Mouse (Mus musculus) MEL (cell line): Measurements from ENCODE around the gene Serinc3. TPM values are rescaled to one million over a fixed set of nuclear protein-coding genes. Genes with fewer than 3 reads are reported as not detected.

ENCODE experiments used
- DNase-seq: peaks from one replicate; pipeline ENCODE4 v3.0.0; 2011; ENCODE audit warnings: low read depth, low spot score
- H3K27ac ChIP-seq: 2 replicates; pipeline ENCODE4 v1.5.1; 2012; ENCODE audit warnings: low read depth, mild to moderate bottlenecking, control low read depth, low read length, moderate library complexity; ENCODE audit not compliant: control insufficient read depth
- H3K27me3 ChIP-seq, 2 experiments: fragments of 150-350 bp in 1 of 2; sonication (generic) in 1 of 2; 2 replicates each; pipeline ENCODE4 v1.6.1; 2012; ENCODE audit warnings: low read length in 2 of 2, mild to moderate bottlenecking in 2 of 2, improper control_type of control experiment in 1 of 2, moderate library complexity in 1 of 2; ENCODE audit not compliant: insufficient read depth in 2 of 2, control insufficient read depth in 1 of 2
- H3K36me3 ChIP-seq, 2 experiments: 2 replicates each; pipeline ENCODE4 v1.6.1; 2012 to 2014; ENCODE audit warnings: low read length in 2 of 2, improper control_type of control experiment in 1 of 2, inconsistent platforms in 1 of 2, mild to moderate bottlenecking in 1 of 2; ENCODE audit not compliant: insufficient read depth in 2 of 2, control insufficient read depth in 1 of 2
- H3K4me1 ChIP-seq, 2 experiments: fragments of 150-350 bp in 1 of 2; sonication (generic) in 1 of 2; 2 replicates each; pipeline ENCODE4 v1.6.1; 2012; ENCODE audit warnings: low read length in 2 of 2, improper control_type of control experiment in 1 of 2, mild to moderate bottlenecking in 1 of 2; ENCODE audit not compliant: insufficient read depth in 2 of 2, control insufficient read depth in 1 of 2
- H3K4me3 ChIP-seq, 2 experiments: fragments of 150-350 bp in 1 of 2; sonication (generic) in 1 of 2; 2 replicates each; pipeline ENCODE4 v1.5.1; 2012; ENCODE audit warnings: low read depth in 2 of 2, low read length in 2 of 2, mild to moderate bottlenecking in 2 of 2, moderate library complexity in 2 of 2, control low read depth in 1 of 2, improper control_type of control experiment in 1 of 2; ENCODE audit not compliant: control insufficient read depth in 1 of 2, insufficient read depth in 1 of 2
- H3K79me2 ChIP-seq: 2 replicates; pipeline ENCODE4 v1.6.1; 2012; ENCODE audit warnings: mild to moderate bottlenecking, low read length, moderate library complexity; ENCODE audit not compliant: control insufficient read depth, poor library complexity, insufficient read depth
- H3K9ac ChIP-seq: 2 replicates; pipeline ENCODE4 v1.6.1; 2012; ENCODE audit warnings: low read depth, mild to moderate bottlenecking, control low read depth, low read length, moderate library complexity; ENCODE audit not compliant: control insufficient read depth, poor library complexity, severe bottlenecking
- H3K9me3 ChIP-seq: fragments of 150-350 bp; sonication (generic); replicated peaks from 2 replicates; pipeline ENCODE4 v1.6.1; 2012; ENCODE audit warnings: mild to moderate bottlenecking, low read length, improper control_type of control experiment, moderate library complexity; ENCODE audit not compliant: insufficient read depth
- CHD2 ChIP-seq: IDR thresholded peaks from 2 replicates; pipeline ENCODE4 v1.6.1; 2011; ENCODE audit warnings: low read length, improper control_type of control experiment
- CTCF ChIP-seq, 3 experiments: IDR thresholded peaks in 2 of 3; conservative IDR thresholded peaks in 1 of 3; 2 replicates each; pipeline ENCODE4 v1.5.1; 2011 to 2012; ENCODE audit warnings: low read length in 3 of 3, low read depth in 2 of 3, mild to moderate bottlenecking in 2 of 3, improper control_type of control experiment in 1 of 3, inconsistent platforms in 1 of 3, mixed read lengths in 1 of 3, moderate library complexity in 1 of 3; ENCODE audit not compliant: control insufficient read depth in 1 of 3, insufficient read depth in 1 of 3, poor library complexity in 1 of 3, severe bottlenecking in 1 of 3
- ELF1 ChIP-seq: IDR thresholded peaks from 2 replicates; pipeline ENCODE4 v1.6.1; 2014; ENCODE audit warnings: low read depth, mild to moderate bottlenecking, inconsistent platforms, low read length, improper control_type of control experiment, moderate library complexity
- EP300 ChIP-seq, 2 experiments: IDR thresholded peaks; 2 replicates each; pipeline ENCODE4 v1.6.1; 2011; ENCODE audit warnings: improper control_type of control experiment in 2 of 2, low read length in 2 of 2, low read depth in 1 of 2, mild to moderate bottlenecking in 1 of 2
- GABPA ChIP-seq: IDR thresholded peaks from 2 replicates; pipeline ENCODE4 v1.6.1; 2012; ENCODE audit warnings: low read depth, mild to moderate bottlenecking, inconsistent platforms, low read length, improper control_type of control experiment, moderate library complexity
- HCFC1 ChIP-seq: IDR thresholded peaks from 2 replicates; pipeline ENCODE4 v1.6.1; 2012; ENCODE audit warnings: low read depth, mild to moderate bottlenecking, inconsistent platforms, low read length, improper control_type of control experiment, moderate library complexity
- MAX ChIP-seq: IDR thresholded peaks from 2 replicates; pipeline ENCODE4 v1.6.1; 2011; ENCODE audit warnings: low read length, improper control_type of control experiment
- MEF2A ChIP-seq: IDR thresholded peaks from 2 replicates; pipeline ENCODE4 v1.6.1; 2014; ENCODE audit warnings: low read depth, mild to moderate bottlenecking, inconsistent platforms, low read length, improper control_type of control experiment; ENCODE audit not compliant: poor library complexity, insufficient replicate concordance, severe bottlenecking; ENCODE audit errors: extremely low read depth
- MYB ChIP-seq: IDR thresholded peaks from 2 replicates; pipeline ENCODE4 v1.6.1; 2011; ENCODE audit warnings: mild to moderate bottlenecking, low read depth, low read length, improper control_type of control experiment
- MYC ChIP-seq: IDR thresholded peaks from 2 replicates; pipeline ENCODE4 v1.6.1; 2011; ENCODE audit warnings: low read depth, mild to moderate bottlenecking, low read length, improper control_type of control experiment, moderate library complexity
- NRF1 ChIP-seq: IDR thresholded peaks from 2 replicates; pipeline ENCODE4 v1.6.1; 2014; ENCODE audit warnings: low read depth, mild to moderate bottlenecking, inconsistent platforms, low read length, improper control_type of control experiment, moderate library complexity; ENCODE audit not compliant: poor library complexity, insufficient read depth, severe bottlenecking
- POLR2A ChIP-seq, 2 experiments: IDR thresholded peaks; 2 replicates each; pipeline ENCODE4 v1.6.1; 2011 to 2012; ENCODE audit warnings: low read length in 2 of 2, mild to moderate bottlenecking in 2 of 2, control low read depth in 1 of 2, improper control_type of control experiment in 1 of 2, low read depth in 1 of 2, moderate library complexity in 1 of 2; ENCODE audit not compliant: control insufficient read depth in 1 of 2, insufficient read depth in 1 of 2, poor library complexity in 1 of 2
- POLR2AphosphoS5 ChIP-seq: IDR thresholded peaks from 2 replicates; pipeline ENCODE4 v1.6.1; 2012; ENCODE audit warnings: low read depth, borderline replicate concordance, mild to moderate bottlenecking, inconsistent platforms, low read length, moderate library complexity, mixed read lengths
- RAD21 ChIP-seq: IDR thresholded peaks from 2 replicates; pipeline ENCODE4 v1.6.1; 2011; ENCODE audit warnings: mild to moderate bottlenecking, low read depth, low read length, improper control_type of control experiment
- RCOR1 ChIP-seq: IDR thresholded peaks from 2 replicates; pipeline ENCODE4 v1.6.1; 2012; ENCODE audit warnings: low read depth, mild to moderate bottlenecking, inconsistent platforms, low read length, improper control_type of control experiment
- SIN3A ChIP-seq: IDR thresholded peaks from 2 replicates; pipeline ENCODE4 v1.6.1; 2012; ENCODE audit warnings: low read length, improper control_type of control experiment, inconsistent platforms
- SMC3 ChIP-seq: IDR thresholded peaks from 2 replicates; pipeline ENCODE4 v1.6.1; 2011; ENCODE audit warnings: low read depth, low read length, improper control_type of control experiment
- TAL1 ChIP-seq: IDR thresholded peaks from 2 replicates; pipeline ENCODE4 v1.6.1; 2012; ENCODE audit warnings: mild to moderate bottlenecking, inconsistent platforms, low read length, moderate library complexity, mixed read lengths
- TBP ChIP-seq: IDR thresholded peaks from 2 replicates; pipeline ENCODE4 v1.8.0; 2011; ENCODE audit warnings: low read depth, low read length, improper control_type of control experiment
- UBTF ChIP-seq: IDR thresholded peaks from 2 replicates; pipeline ENCODE4 v1.6.1; 2012; ENCODE audit warnings: low read depth, mild to moderate bottlenecking, inconsistent platforms, low read length, improper control_type of control experiment, moderate library complexity, borderline replicate concordance; ENCODE audit not compliant: insufficient read depth
- USF1 ChIP-seq: IDR thresholded peaks from 2 replicates; pipeline ENCODE4 v1.6.1; 2014; ENCODE audit warnings: low read depth, mild to moderate bottlenecking, inconsistent platforms, low read length, improper control_type of control experiment, moderate library complexity
- USF2 ChIP-seq, 2 experiments: IDR thresholded peaks; 2 replicates each; pipeline ENCODE4 v1.6.1; 2011 to 2012; ENCODE audit warnings: improper control_type of control experiment in 2 of 2, low read length in 2 of 2, borderline replicate concordance in 1 of 2, inconsistent platforms in 1 of 2, low read depth in 1 of 2, mild to moderate bottlenecking in 1 of 2; ENCODE audit not compliant: insufficient read depth in 1 of 2
- ZC3H11A ChIP-seq: IDR thresholded peaks from 2 replicates; pipeline ENCODE4 v1.6.1; 2012; ENCODE audit warnings: low read depth, mild to moderate bottlenecking, inconsistent platforms, low read length, improper control_type of control experiment
- ZNF384 ChIP-seq: IDR thresholded peaks from 2 replicates; pipeline ENCODE4 v1.6.1; 2012; ENCODE audit warnings: low read depth, mild to moderate bottlenecking, inconsistent platforms, low read length, improper control_type of control experiment
- polyA plus RNA-seq, 2 experiments: library from polyadenylated mRNA; stranded (reverse) in 1 of 2; unstranded in 1 of 2; fragments of >175 nt in 1 of 2; fragments of >200 nt in 1 of 2; gene quantifications; 2 replicates each; pipeline versions ENCODE4 v1.2.1 to v1.2.4; 2012; ENCODE audit warnings: low replicate concordance in 2 of 2, low read depth in 1 of 2; ENCODE audit not compliant: insufficient read length in 2 of 2, insufficient read depth in 1 of 2, missing spikeins in 1 of 2
- total RNA-seq: library from RNA; depleted of rRNA; stranded (reverse); fragments of 300-350 nt; gene quantifications from 2 replicates; pipeline ENCODE4 v1.2.3, GENCODE M21; 2012

Serinc3 gene
- total and polyA plus RNA-seq, 3 experiments = 348 to 650 (median 637) TPM

DNA sequence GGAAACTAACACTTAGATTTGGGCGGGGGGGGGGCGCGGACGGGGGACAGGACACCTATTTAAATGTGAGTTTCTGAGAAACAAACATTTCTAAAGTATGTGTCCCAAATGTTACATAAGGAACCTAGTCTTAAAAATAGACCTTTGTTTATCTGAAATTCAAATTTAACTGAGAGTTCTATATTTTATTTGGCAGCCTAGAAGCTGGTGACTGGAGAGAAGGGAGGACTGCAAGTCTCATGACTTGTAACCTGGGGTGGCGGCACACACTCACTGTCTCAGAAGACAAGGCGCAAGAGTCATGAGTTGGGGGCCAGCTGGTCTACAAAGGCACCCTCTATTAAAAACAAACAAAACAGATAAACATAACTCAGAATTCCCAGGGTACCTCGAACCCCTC, 43.9 kb downstream of the Serinc3 start:
- Histone ChIP-seq H3K9ac (peak overlapping the region; percentile 53; the same call in 1 of the 2 replicates), H3K79me2 (peaks cover 23% of the 10 kb centered on the region), H3K4me1 (peaks cover 8 to 14% of the 10 kb centered on the region in 2 experiments), H3K27ac (no peak overlapping the region)
- TF ChIP-seq CTCF (IDR thresholded peaks at IDR 0.05 in 2 of 3, conservative IDR thresholded peaks at IDR 0.05 in 1 of 3; ENCODE audit: control insufficient read depth in 1 of 3, insufficient read depth in 1 of 3, low read depth in 2 of 3, low read length in 3 of 3, poor library complexity in 1 of 3, severe bottlenecking in 1 of 3) (no peak), POLR2A (IDR thresholded peaks at IDR 0.05; ENCODE audit: control insufficient read depth in 1 of 2, insufficient read depth in 1 of 2, low read depth in 1 of 2, low read length in 2 of 2, poor library complexity in 1 of 2) (no peak)
- TF ChIP-seq, all 39 proteins: peak for 0
- H3K9me3 ChIP-seq = no peaks in the 10 kb centered on the region
- no peak overlapping the region for H3K4me3 ChIP-seq
- DNase-seq = no peak
- H3K36me3 ChIP-seq = peaks cover 0 to 19% of the 10 kb centered on the region in 2 experiments; a peak in 2 of 4 replicates
- no peaks in the 10 kb centered on the region for H3K27me3 ChIP-seq

DNA sequence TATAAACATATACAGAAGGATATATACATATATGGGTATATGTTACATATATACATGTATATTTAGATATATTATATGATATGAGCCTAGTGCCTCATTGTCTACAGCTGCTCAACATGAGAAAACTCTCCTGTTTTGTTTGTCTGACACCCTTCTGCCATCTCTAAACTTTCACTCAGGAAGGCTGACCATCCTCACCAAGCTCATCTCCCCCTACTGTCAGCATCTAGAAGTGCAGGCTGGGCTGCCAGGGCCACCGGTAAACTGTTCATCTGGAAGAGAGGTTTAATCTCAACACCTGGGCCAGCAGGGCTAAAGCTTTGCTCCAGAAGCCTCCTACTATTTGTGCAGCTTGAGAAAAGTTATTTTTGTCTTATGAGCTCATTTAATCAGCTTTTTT, 45.7 kb downstream of the Serinc3 start:
- Histone ChIP-seq H3K9me3 (no peaks in the 10 kb centered on the region), H3K36me3 (peaks cover 0 to 19% of the 10 kb centered on the region in 2 experiments; a peak in 2 of 4 replicates), H3K4me1 (peaks cover 8 to 17% of the 10 kb centered on the region in 2 experiments), H3K27ac (no peak overlapping the region), H3K9ac (no peak overlapping the region), H3K27me3 (no peaks in the 10 kb centered on the region), H3K4me3 (no peak overlapping the region), H3K79me2 (peaks cover 14% of the 10 kb centered on the region)
- TF ChIP-seq MAX = no peak
- no peak for TF ChIP-seq GABPA
- TF ChIP-seq CTCF (IDR thresholded peaks at IDR 0.05 in 2 of 3, conservative IDR thresholded peaks at IDR 0.05 in 1 of 3; ENCODE audit: control insufficient read depth in 1 of 3, insufficient read depth in 1 of 3, low read depth in 2 of 3, low read length in 3 of 3, poor library complexity in 1 of 3, severe bottlenecking in 1 of 3) = peak; percentile 68 to 91 (median 81)
- TF ChIP-seq MEF2A = no peak
- TF ChIP-seq ZNF384 = no peak
- TF ChIP-seq TBP = no peak
- TF ChIP-seq TAL1 = no peak
- peak; percentile 36 for TF ChIP-seq RAD21
- peak; percentile 38 for TF ChIP-seq ZC3H11A
- TF ChIP-seq SMC3 = peak; percentile 69
- DNase-seq = peak; percentile 78

DNA sequence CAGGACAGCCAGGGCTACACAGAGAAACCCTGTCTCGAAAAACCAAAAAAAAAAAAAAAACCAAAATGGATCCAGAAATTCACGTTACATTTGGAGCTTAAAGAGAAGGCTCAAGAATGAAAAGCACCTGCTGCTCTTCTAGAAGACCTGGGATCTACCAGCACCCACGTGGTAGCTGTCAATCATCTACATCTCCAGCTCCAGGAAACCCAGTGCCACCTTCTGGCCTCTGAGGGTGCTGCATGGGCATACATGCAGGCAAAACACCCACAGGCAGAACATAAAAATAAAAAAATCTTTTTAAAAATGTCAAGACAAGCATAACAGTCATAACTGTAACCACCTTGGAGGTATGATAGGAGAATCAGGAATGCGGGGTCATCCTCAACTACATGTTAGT, 47.3 kb downstream of the Serinc3 start:
- Histone ChIP-seq H3K9me3 (no peaks in the 10 kb centered on the region), H3K36me3 (peaks cover 0 to 12% of the 10 kb centered on the region in 2 experiments; a peak in 2 of 4 replicates), H3K27ac (no peak overlapping the region), H3K4me3 (no peak overlapping the region), H3K79me2 (peaks cover 5% of the 10 kb centered on the region), H3K4me1 (peaks cover 7 to 13% of the 10 kb centered on the region in 2 experiments), H3K27me3 (no peaks in the 10 kb centered on the region), H3K9ac (no peak overlapping the region)
- peak; percentile 88 for DNase-seq
- TF ChIP-seq SIN3A (peak; percentile 74), TBP (no peak), RCOR1 (no peak), MYC (peak; percentile 96), MYB (no peak), NRF1 (no peak), POLR2AphosphoS5 (no peak), UBTF (no peak), USF2 (IDR thresholded peaks at IDR 0.05; ENCODE audit: borderline replicate concordance in 1 of 2, insufficient read depth in 1 of 2, low read depth in 1 of 2, low read length in 2 of 2) (peak in 1 of 2 experiments; percentile 46; a peak in 1 of 4 replicates), CTCF (IDR thresholded peaks at IDR 0.05 in 2 of 3, conservative IDR thresholded peaks at IDR 0.05 in 1 of 3; ENCODE audit: control insufficient read depth in 1 of 3, insufficient read depth in 1 of 3, low read depth in 2 of 3, low read length in 3 of 3, poor library complexity in 1 of 3, severe bottlenecking in 1 of 3) (peak; percentile 60 to 84 (median 76)), SMC3 (peak; percentile 82), ELF1 (peak; percentile 11; the same call in 1 of the 2 replicates), CHD2 (no peak), USF1 (peak; percentile 85), EP300 (IDR thresholded peaks at IDR 0.05; ENCODE audit: low read depth in 1 of 2, low read length in 2 of 2) (peak in 1 of 2 experiments; percentile 7; a peak in 1 of 4 replicates), HCFC1 (0 out of 2 replicates have a peak, but pooled peaks have one; percentile 26)
